Mouse (Mus musculus): Measurements from ENCODE around the gene Ccnt2. TPM values are rescaled to one million over a fixed set of nuclear protein-coding genes. Genes with fewer than 3 reads are reported as not detected.

Gene Ccnt2
- polyA plus RNA-seq, 1 experiment from 2014 or later = 73.1 TPM

GRCm38 (mm10) chr1:127778611-127779010 lies 4.6 kb downstream of the Ccnt2 start:
- Histone ChIP-seq H3K27me3 (replicated peaks; ENCODE audit: control insufficient read depth, insufficient read depth, low read length) (no peaks in the 10 kb centered on the region), H3K27ac (ENCODE audit: low read depth) (no peak overlapping the region), H3K4me1 (replicated peaks; ENCODE audit: control insufficient read depth, insufficient read depth, low read length) (peaks cover 19% of the 10 kb centered on the region; the same call in 1 of the 2 replicates), H3K4me2 (ENCODE audit: low read length) (no peak overlapping the region), H3K9ac (ENCODE audit: low read length) (no peak overlapping the region), H3K36me3 (ENCODE audit: control insufficient read depth, insufficient read depth, low read length) (0 out of 2 replicates have a peak, but pooled peaks cover 8% of the 10 kb centered on the region), H3K4me3 (ENCODE audit: low read depth, low read length) (no peak overlapping the region), H3K9me3 (ENCODE audit: control insufficient read depth, low read length) (no peaks in the 10 kb centered on the region)
- DNase-seq (ENCODE audit: low spot score) = no peak
- WGBS = 88% methylated on average over 3 of the region's 3 CpGs
- no peak for ATAC-seq (replicated peaks; ENCODE audit: low FRiP score, low TSS enrichment, low read depth)

- 31% methylated on average over 3 of the region's 3 CpGs for WGBS
- no peak for DNase-seq (ENCODE audit: low spot score)
Observed at GRCm38 (mm10) chr1:127780142-127780541, 6.2 kb downstream of the Ccnt2 start.

DNA sequence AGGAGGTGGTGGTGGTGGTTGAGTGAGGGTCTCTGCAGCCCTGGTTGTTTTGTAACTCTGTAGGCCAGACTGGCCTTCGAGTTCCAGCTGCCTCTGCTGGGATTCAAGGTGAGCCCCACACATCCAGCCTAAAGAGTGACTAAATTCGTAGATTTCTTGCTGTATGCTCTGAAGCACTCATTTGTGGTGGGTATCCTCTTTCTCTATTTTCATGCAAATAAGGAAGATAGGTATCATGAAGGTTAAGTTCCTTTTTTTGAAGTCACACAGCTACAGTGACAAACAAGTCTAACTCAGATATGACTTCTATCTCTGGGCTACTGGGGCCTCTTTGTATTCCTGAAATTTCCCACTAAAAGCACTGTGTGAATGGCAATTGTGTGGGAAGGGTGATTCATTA lies 6.9 kb downstream of the Ccnt2 start:
- H3K4me3 ChIP-seq (ENCODE audit: low read depth, low read length) = no peak overlapping the region
- no peaks in the 10 kb centered on the region for H3K9me3 ChIP-seq (ENCODE audit: control insufficient read depth, low read length)
- DNase-seq (ENCODE audit: low spot score) (no peak), ATAC-seq (replicated peaks; ENCODE audit: low FRiP score, low TSS enrichment, low read depth) (no peak)
- H3K27ac ChIP-seq (ENCODE audit: low read depth) = no peak overlapping the region
- no peak overlapping the region for H3K4me2 ChIP-seq (ENCODE audit: low read length)
- 0 out of 2 replicates have a peak, but pooled peaks cover 8% of the 10 kb centered on the region for H3K36me3 ChIP-seq (ENCODE audit: control insufficient read depth, insufficient read depth, low read length)
- no peak overlapping the region for H3K9ac ChIP-seq (ENCODE audit: low read length)
- 69% methylated on average over 2 of the region's 2 CpGs for WGBS
- H3K27me3 ChIP-seq (replicated peaks; ENCODE audit: control insufficient read depth, insufficient read depth, low read length) = no peaks in the 10 kb centered on the region
- H3K4me1 ChIP-seq (replicated peaks; ENCODE audit: control insufficient read depth, insufficient read depth, low read length) = peaks cover 18% of the 10 kb centered on the region; the same call in 1 of the 2 replicates

More at GRCm38 (mm10) chr1:127780142-127780541, 6.2 kb downstream of the Ccnt2 start:
- Histone ChIP-seq H3K9ac (ENCODE audit: low read length) (no peak overlapping the region), H3K27me3 (replicated peaks; ENCODE audit: control insufficient read depth, insufficient read depth, low read length) (no peaks in the 10 kb centered on the region), H3K4me3 (ENCODE audit: low read depth, low read length) (no peak overlapping the region), H3K4me2 (ENCODE audit: low read length) (no peak overlapping the region), H3K9me3 (ENCODE audit: control insufficient read depth, low read length) (no peaks in the 10 kb centered on the region), H3K27ac (ENCODE audit: low read depth) (no peak overlapping the region), H3K36me3 (ENCODE audit: control insufficient read depth, insufficient read depth, low read length) (0 out of 2 replicates have a peak, but pooled peaks cover 8% of the 10 kb centered on the region), H3K4me1 (replicated peaks; ENCODE audit: control insufficient read depth, insufficient read depth, low read length) (peaks cover 19% of the 10 kb centered on the region; the same call in 1 of the 2 replicates)
- no peak for ATAC-seq (replicated peaks; ENCODE audit: low FRiP score, low TSS enrichment, low read depth)

- Histone ChIP-seq H3K9me3 (ENCODE audit: control insufficient read depth, low read length) (no peaks in the 10 kb centered on the region), H3K4me3 (ENCODE audit: low read depth, low read length) (no peak overlapping the region), H3K9ac (ENCODE audit: low read length) (no peak overlapping the region), H3K36me3 (ENCODE audit: control insufficient read depth, insufficient read depth, low read length) (0 out of 2 replicates have a peak, but pooled peaks cover 3% of the 10 kb centered on the region), H3K27ac (ENCODE audit: low read depth) (no peak overlapping the region), H3K27me3 (replicated peaks; ENCODE audit: control insufficient read depth, insufficient read depth, low read length) (no peaks in the 10 kb centered on the region), H3K4me1 (replicated peaks; ENCODE audit: control insufficient read depth, insufficient read depth, low read length) (peaks cover 14% of the 10 kb centered on the region; the same call in 1 of the 2 replicates), H3K4me2 (ENCODE audit: low read length) (no peak overlapping the region)
- ATAC-seq (replicated peaks; ENCODE audit: low FRiP score, low TSS enrichment, low read depth) = no peak
- DNase-seq (ENCODE audit: low spot score) = no peak
Observed at GRCm38 (mm10) chr1:127783862-127784261, 9.9 kb downstream of the Ccnt2 start.

- no peak for ATAC-seq (replicated peaks; ENCODE audit: low FRiP score, low TSS enrichment, low read depth)
- no peaks in the 10 kb centered on the region for H3K27me3 ChIP-seq (replicated peaks; ENCODE audit: control insufficient read depth, insufficient read depth, low read length)
- 51% methylated on average over 1 of the region's 1 CpGs for WGBS
Observed at GRCm38 (mm10) chr1:127785882-127786281, 11.9 kb downstream of the Ccnt2 start.

GRCm38 (mm10) chr1:127788943-127789342 lies 15.0 kb downstream of the Ccnt2 start:
- Histone ChIP-seq H3K4me2 (ENCODE audit: low read length) (no peak overlapping the region), H3K27ac (ENCODE audit: low read depth) (no peak overlapping the region), H3K27me3 (replicated peaks; ENCODE audit: control insufficient read depth, insufficient read depth, low read length) (no peaks in the 10 kb centered on the region), H3K9me3 (ENCODE audit: control insufficient read depth, low read length) (no peaks in the 10 kb centered on the region), H3K4me1 (replicated peaks; ENCODE audit: control insufficient read depth, insufficient read depth, low read length) (0 out of 2 replicates have a peak, but pooled peaks cover 3% of the 10 kb centered on the region), H3K36me3 (ENCODE audit: control insufficient read depth, insufficient read depth, low read length) (peaks cover 23% of the 10 kb centered on the region), H3K4me3 (ENCODE audit: low read depth, low read length) (no peak overlapping the region), H3K9ac (ENCODE audit: low read length) (no peak overlapping the region)
- ATAC-seq (replicated peaks; ENCODE audit: low FRiP score, low TSS enrichment, low read depth) (no peak), DNase-seq (ENCODE audit: low spot score) (no peak)
- WGBS = 82% methylated on average over 6 of the region's 6 CpGs

More at GRCm38 (mm10) chr1:127785882-127786281, 11.9 kb downstream of the Ccnt2 start:
- Histone ChIP-seq H3K4me3 (ENCODE audit: low read depth, low read length) (no peak overlapping the region), H3K9me3 (ENCODE audit: control insufficient read depth, low read length) (no peaks in the 10 kb centered on the region), H3K27ac (ENCODE audit: low read depth) (no peak overlapping the region), H3K36me3 (ENCODE audit: control insufficient read depth, insufficient read depth, low read length) (no peaks in the 10 kb centered on the region), H3K4me2 (ENCODE audit: low read length) (no peak overlapping the region), H3K4me1 (replicated peaks; ENCODE audit: control insufficient read depth, insufficient read depth, low read length) (0 out of 2 replicates have a peak, but pooled peaks cover 3% of the 10 kb centered on the region), H3K9ac (ENCODE audit: low read length) (no peak overlapping the region)
- DNase-seq (ENCODE audit: low spot score) = no peak

DNA sequence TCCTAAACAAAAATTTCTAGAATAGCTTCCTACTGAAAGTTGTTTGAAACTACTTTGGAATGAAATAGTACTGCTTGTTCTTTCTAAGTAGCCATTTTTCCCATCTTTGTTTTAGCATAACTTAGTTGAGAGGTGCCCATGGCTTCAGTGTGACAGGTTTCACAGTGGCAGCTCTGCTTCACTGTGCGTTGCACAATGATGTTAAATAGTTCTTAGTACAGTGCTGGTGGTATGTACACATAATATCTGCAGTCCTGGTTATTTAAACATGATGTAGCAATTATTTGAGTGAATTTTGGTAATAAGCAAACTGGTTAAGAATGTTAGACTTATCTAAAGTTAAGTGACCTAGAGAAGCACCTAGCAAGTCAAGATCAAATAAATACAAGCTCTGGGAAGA lies 19.5 kb downstream of the Ccnt2 start:
- no peak for ATAC-seq (replicated peaks; ENCODE audit: low FRiP score, low TSS enrichment, low read depth)
- Histone ChIP-seq H3K9me3 (ENCODE audit: control insufficient read depth, low read length) (no peaks in the 10 kb centered on the region), H3K4me1 (replicated peaks; ENCODE audit: control insufficient read depth, insufficient read depth, low read length) (no peaks in the 10 kb centered on the region), H3K27me3 (replicated peaks; ENCODE audit: control insufficient read depth, insufficient read depth, low read length) (no peaks in the 10 kb centered on the region), H3K27ac (ENCODE audit: low read depth) (no peak overlapping the region), H3K4me2 (ENCODE audit: low read length) (no peak overlapping the region), H3K9ac (ENCODE audit: low read length) (no peak overlapping the region), H3K4me3 (ENCODE audit: low read depth, low read length) (no peak overlapping the region), H3K36me3 (ENCODE audit: control insufficient read depth, insufficient read depth, low read length) (peaks cover 41% of the 10 kb centered on the region)
- DNase-seq (ENCODE audit: low spot score) = no peak
- WGBS = 92% methylated on average over 1 of the region's 1 CpGs

- no peak overlapping the region for H3K4me2 ChIP-seq (ENCODE audit: low read length)
- H3K9ac ChIP-seq (ENCODE audit: low read length) = no peak overlapping the region
- no peak overlapping the region for H3K4me3 ChIP-seq (ENCODE audit: low read depth, low read length)
- no peaks in the 10 kb centered on the region for H3K4me1 ChIP-seq (replicated peaks; ENCODE audit: control insufficient read depth, insufficient read depth, low read length)
- no peak for DNase-seq (ENCODE audit: low spot score)
- H3K27me3 ChIP-seq (replicated peaks; ENCODE audit: control insufficient read depth, insufficient read depth, low read length) = no peaks in the 10 kb centered on the region
- no peak for ATAC-seq (replicated peaks; ENCODE audit: low FRiP score, low TSS enrichment, low read depth)
- H3K9me3 ChIP-seq (ENCODE audit: control insufficient read depth, low read length) = no peaks in the 10 kb centered on the region
- no peak overlapping the region for H3K27ac ChIP-seq (ENCODE audit: low read depth)
- H3K36me3 ChIP-seq (ENCODE audit: control insufficient read depth, insufficient read depth, low read length) = peaks cover 56% of the 10 kb centered on the region
- 90% methylated on average over 6 of the region's 6 CpGs for WGBS
Observed at GRCm38 (mm10) chr1:127795087-127795769, 21.3 kb downstream of the Ccnt2 start.

- Histone ChIP-seq H3K4me1 (replicated peaks; ENCODE audit: control insufficient read depth, insufficient read depth, low read length) (no peaks in the 10 kb centered on the region), H3K9me3 (ENCODE audit: control insufficient read depth, low read length) (no peaks in the 10 kb centered on the region), H3K36me3 (ENCODE audit: control insufficient read depth, insufficient read depth, low read length) (peaks cover 65% of the 10 kb centered on the region), H3K4me2 (ENCODE audit: low read length) (no peak overlapping the region), H3K4me3 (ENCODE audit: low read depth, low read length) (no peak overlapping the region), H3K9ac (ENCODE audit: low read length) (no peak overlapping the region), H3K27me3 (replicated peaks; ENCODE audit: control insufficient read depth, insufficient read depth, low read length) (no peaks in the 10 kb centered on the region), H3K27ac (ENCODE audit: low read depth) (no peak overlapping the region)
- ATAC-seq (replicated peaks; ENCODE audit: low FRiP score, low TSS enrichment, low read depth) (no peak), DNase-seq (ENCODE audit: low spot score) (no peak)
- WGBS = 63% methylated on average over 4 of the region's 4 CpGs
Observed at GRCm38 (mm10) chr1:127796341-127796740, 22.4 kb downstream of the Ccnt2 start.

Data from intestine, embryonic 14.5 days (tissue).